Mouse (Mus musculus) heart, adult 2 months (tissue): ENCODE results near the gene D5Ertd579e. TPM values are rescaled to one million over a fixed set of nuclear protein-coding genes. Genes with fewer than 3 reads are reported as not detected.

ENCODE experiments used
- DNase-seq, 2 experiments: peaks; one replicate each; pipeline ENCODE4 v3.0.0; 2021
- H3K27ac ChIP-seq: fragments of 200-600 bp; 2 replicates; pipeline ENCODE4 v1.8.1; 2022
- H3K27me3 ChIP-seq: fragments of 200-500 bp; 2 replicates; pipeline ENCODE4 v1.6.1; 2012; ENCODE audit warnings: mild to moderate bottlenecking, low read length, inconsistent platforms, mixed read lengths; ENCODE audit not compliant: control insufficient read depth, insufficient read depth
- H3K36me3 ChIP-seq: fragments of 200-500 bp; 2 replicates; pipeline ENCODE4 v1.6.1; 2012; ENCODE audit warnings: low read length, inconsistent platforms; ENCODE audit not compliant: control insufficient read depth, insufficient read depth
- H3K4me1 ChIP-seq: fragments of 200-500 bp; 2 replicates; pipeline ENCODE4 v1.6.1; 2011; ENCODE audit warnings: low read length; ENCODE audit not compliant: control insufficient read depth, insufficient read depth
- H3K4me3 ChIP-seq: fragments of 200-600 bp; 2 replicates; pipeline ENCODE4 v1.8.1; 2022
- H3K79me2 ChIP-seq: fragments of 200-500 bp; replicated peaks from 2 replicates; pipeline ENCODE4 v1.6.1; 2012; ENCODE audit warnings: mild to moderate bottlenecking, inconsistent platforms, low read length, moderate library complexity, mixed read lengths; ENCODE audit not compliant: control insufficient read depth, insufficient read depth
- H3K9ac ChIP-seq: fragments of 200-500 bp; 2 replicates; pipeline ENCODE4 v1.6.1; 2012; ENCODE audit warnings: low read depth, mild to moderate bottlenecking, control low read depth, inconsistent platforms, low read length, mixed read lengths
- CTCF ChIP-seq: fragments of 200-600 bp; IDR thresholded peaks from 2 replicates; pipeline ENCODE4 v1.8.1; 2022; ENCODE audit warnings: antibody characterized with exemption, mild to moderate bottlenecking, moderate library complexity
- EP300 ChIP-seq: fragments of 200-500 bp; IDR thresholded peaks from 2 replicates; pipeline ENCODE4 v1.6.1; 2011; ENCODE audit warnings: low read depth, low read length, control low read depth; ENCODE audit not compliant: insufficient read depth
- POLR2A ChIP-seq: fragments of 200-500 bp; IDR thresholded peaks from 2 replicates; pipeline ENCODE4 v1.6.1; 2011; ENCODE audit warnings: mild to moderate bottlenecking, low read depth, low read length, control low read depth; ENCODE audit not compliant: insufficient read depth
- WGBS: fragments of 180-500 bp; shearing (Covaris S2); methylation state at CpG from one replicate; pipeline ENCODE4 v1.1.7; 2018; 5-methylcytosine and 5-hydroxymethylcytosine counted together
- intact Hi-C: fragments of 180-260 bp; cut with DNase I; formaldehyde crosslinking; loops from one replicate; pipeline ENCODE4 v1.15.1; 2025
- polyA plus RNA-seq: library from polyadenylated mRNA; depleted of rRNA; stranded (reverse); fragments of >200 nt; gene quantifications from 2 replicates; pipeline ENCODE4 v1.2.3, GENCODE M21; 2012
- total RNA-seq, 2 experiments: library from RNA; stranded (reverse); gene quantifications; 2 replicates each; pipeline ENCODE4 v1.2.3; 2021

Gene D5Ertd579e
- total and polyA plus RNA-seq, 3 experiments: 22.5 to 104 (median 81.8) TPM

- Histone ChIP-seq H3K9ac (no peak overlapping the region), H3K27ac (no peak overlapping the region), H3K27me3 (no peaks in the 10 kb centered on the region), H3K79me2 (no peaks in the 10 kb centered on the region), H3K4me1 (peaks cover 8% of the 10 kb centered on the region; the same call in 1 of the 2 replicates), H3K36me3 (no peaks in the 10 kb centered on the region), H3K4me3 (no peak overlapping the region)
- DNase-seq: no peak
- WGBS: 81% methylated on average over 5 of the region's 5 CpGs
- intact Hi-C loops: loop anchor here (2.0 kb wide), 1 partner anchor 14 kb away; no protein-coding TSS in a partner anchor
- TF ChIP-seq POLR2A: no peak
- TF ChIP-seq EP300: no peak
- TF ChIP-seq CTCF: no peak
These were observed 23.3 kb upstream of the D5Ertd579e start for GRCm38 (mm10) chr5:36719135-36719534.

GRCm38 (mm10) chr5:36717889-36718288 lies 22.1 kb upstream of the D5Ertd579e start:
- no peak overlapping the region for H3K4me3 ChIP-seq
- H3K4me1 ChIP-seq: peaks cover 10% of the 10 kb centered on the region
- WGBS: 85% methylated on average over 3 of the region's 3 CpGs
- no peak overlapping the region for H3K27ac ChIP-seq
- no peak overlapping the region for H3K9ac ChIP-seq
- TF ChIP-seq CTCF (no peak), EP300 (no peak), POLR2A (no peak)
- no peak for DNase-seq
- H3K27me3 ChIP-seq: no peaks in the 10 kb centered on the region
- intact Hi-C loops: loop anchor here (2.0 kb wide), 1 partner anchor 15 kb away; no protein-coding TSS in a partner anchor
- H3K36me3 ChIP-seq: no peaks in the 10 kb centered on the region
- no peaks in the 10 kb centered on the region for H3K79me2 ChIP-seq

DNA sequence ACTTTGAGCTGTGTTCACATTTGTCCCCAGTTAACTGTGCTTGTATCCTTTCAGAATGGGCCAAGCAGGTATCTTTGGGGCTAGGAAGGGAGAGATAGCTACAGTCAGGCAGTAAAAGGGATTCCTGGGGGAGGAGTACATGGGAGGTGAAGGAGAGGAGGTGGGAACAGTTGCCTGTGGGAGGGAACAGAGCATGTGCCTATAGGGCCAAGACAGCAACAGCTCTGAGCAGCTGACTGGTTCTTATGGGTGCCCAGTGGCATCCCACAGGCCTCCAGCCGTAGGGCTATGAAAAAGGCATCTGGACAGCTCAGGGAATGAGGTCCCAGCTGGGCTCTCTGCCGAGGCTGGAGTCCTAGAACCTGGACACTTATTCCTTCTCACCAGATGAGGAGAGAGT lies 21.0 kb upstream of the D5Ertd579e start:
- 59% methylated on average over 2 of the region's 2 CpGs for WGBS
- DNase-seq: no peak
- Histone ChIP-seq H3K9ac (no peak overlapping the region), H3K4me1 (peaks cover 15% of the 10 kb centered on the region), H3K27me3 (no peaks in the 10 kb centered on the region), H3K79me2 (no peaks in the 10 kb centered on the region), H3K36me3 (no peaks in the 10 kb centered on the region), H3K4me3 (no peak overlapping the region), H3K27ac (no peak overlapping the region)
- intact Hi-C loops: no loop called here
- TF ChIP-seq EP300 (no peak), POLR2A (no peak), CTCF (no peak)

DNA sequence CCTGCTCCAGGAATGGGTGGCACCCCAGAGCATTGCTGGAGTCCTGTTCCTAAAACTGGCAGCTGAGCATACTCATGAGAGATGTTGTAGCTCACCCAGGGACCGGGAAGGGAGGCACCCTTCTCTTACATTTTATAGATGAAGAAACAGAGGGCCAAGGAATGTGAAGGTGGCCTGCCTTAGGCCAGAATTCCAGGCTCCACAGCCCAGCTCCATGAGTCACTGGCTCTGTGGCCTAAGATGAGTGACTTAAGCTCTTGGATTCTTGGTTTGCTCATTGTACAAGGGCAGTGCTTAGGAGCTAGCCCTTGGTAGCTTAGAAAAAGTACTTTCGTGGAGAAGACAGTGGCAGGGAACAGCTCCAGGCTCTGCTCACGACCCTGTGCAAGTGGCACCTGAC lies 19.0 kb upstream of the D5Ertd579e start:
- peak overlapping the region; percentile 88 for H3K27ac ChIP-seq
- DNase-seq: no peak
- H3K79me2 ChIP-seq: no peaks in the 10 kb centered on the region
- 48% methylated on average over 3 of the region's 3 CpGs for WGBS
- no peaks in the 10 kb centered on the region for H3K36me3 ChIP-seq
- H3K27me3 ChIP-seq: no peaks in the 10 kb centered on the region
- peaks cover 15% of the 10 kb centered on the region for H3K4me1 ChIP-seq
- intact Hi-C loops: loop anchor here (2.0 kb wide), 1 partner anchor 28 kb away; no protein-coding TSS in a partner anchor
- no peak overlapping the region for H3K9ac ChIP-seq
- no peak overlapping the region for H3K4me3 ChIP-seq
- TF ChIP-seq POLR2A (no peak), CTCF (no peak), EP300 (no peak)

DNA sequence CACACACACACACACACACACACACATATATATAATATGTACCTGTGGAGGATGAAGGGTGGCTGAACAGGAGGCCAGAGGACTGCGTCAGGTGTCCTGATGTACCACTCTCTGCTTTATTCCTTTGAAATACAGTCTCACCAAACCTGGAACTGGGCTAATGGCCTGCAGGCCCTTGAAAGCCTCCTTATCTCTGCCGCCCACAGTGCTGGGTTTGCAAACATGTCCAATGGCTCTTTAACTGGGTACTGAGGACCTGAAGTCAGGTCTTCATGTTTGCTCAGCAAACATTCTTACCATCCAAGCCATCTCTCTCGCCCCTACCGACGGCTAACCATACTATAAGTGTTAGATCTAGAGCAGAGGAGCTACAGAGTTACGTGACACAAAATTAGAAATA lies 17.9 kb upstream of the D5Ertd579e start:
- H3K4me1 ChIP-seq: peaks cover 15% of the 10 kb centered on the region
- no peak for TF ChIP-seq EP300
- TF ChIP-seq CTCF: no peak
- TF ChIP-seq POLR2A: no peak
- H3K9ac ChIP-seq: no peak overlapping the region
- no peaks in the 10 kb centered on the region for H3K36me3 ChIP-seq
- H3K27me3 ChIP-seq: no peaks in the 10 kb centered on the region
- peak overlapping the region; percentile 88 for H3K27ac ChIP-seq
- H3K4me3 ChIP-seq: no peak overlapping the region
- intact Hi-C loops: loop anchor here (2.0 kb wide), 2 partner anchors 17 to 29 kb away; partner anchors contain the start of gene D5Ertd579e
- WGBS: 83% methylated on average over 6 of the region's 6 CpGs
- no peaks in the 10 kb centered on the region for H3K79me2 ChIP-seq
- no peak for DNase-seq
